Mouse (Mus musculus): ENCODE results near the gene Acox1.

Gene Acox1

GRCm38 (mm10) chr11:116169214-116169613, 29.6 kb downstream of the Acox1 start:
- no peak for DNase-seq (ENCODE audit: extremely low read depth, low read depth, low spot score)

- no peak for DNase-seq (ENCODE audit: extremely low read depth, low read depth, low spot score)
Observed at GRCm38 (mm10) chr11:116167884-116168439, 30.9 kb downstream of the Acox1 start, which contains the start of gene Fbf1. Gene Fbf1 (minus strand): TSS chr11:116168166.

- no peak for DNase-seq (ENCODE audit: extremely low read depth, low read depth, low spot score)
Observed at GRCm38 (mm10) chr11:116167232-116167631, 31.6 kb downstream of the Acox1 start.

- DNase-seq (ENCODE audit: extremely low read depth, low read depth, low spot score): no peak
Observed at GRCm38 (mm10) chr11:116163002-116163401, 35.8 kb downstream of the Acox1 start.

- no peak for DNase-seq (ENCODE audit: extremely low read depth, low read depth, low spot score)
Observed at GRCm38 (mm10) chr11:116162146-116162545, 36.7 kb downstream of the Acox1 start.

GRCm38 (mm10) chr11:116161312-116161711, 37.5 kb downstream of the Acox1 start:
- peak; percentile 88 for DNase-seq (ENCODE audit: extremely low read depth, low read depth, low spot score)

- no peak for DNase-seq (ENCODE audit: extremely low read depth, low read depth, low spot score)
Observed at GRCm38 (mm10) chr11:116150960-116151359, 47.9 kb downstream of the Acox1 start.

- no peak for DNase-seq (ENCODE audit: extremely low read depth, low read depth, low spot score)
Observed at GRCm38 (mm10) chr11:116149341-116149740, 49.5 kb downstream of the Acox1 start.

- DNase-seq (ENCODE audit: extremely low read depth, low read depth, low spot score): no peak
Observed at GRCm38 (mm10) chr11:116148761-116149221, 50.1 kb downstream of the Acox1 start.

- DNase-seq (ENCODE audit: extremely low read depth, low read depth, low spot score): no peak
Observed at GRCm38 (mm10) chr11:116146294-116146985, 52.4 kb downstream of the Acox1 start.

GRCm38 (mm10) chr11:116145481-116146293, 53.2 kb downstream of the Acox1 start:
- no peak for DNase-seq (ENCODE audit: extremely low read depth, low read depth, low spot score)

- DNase-seq (ENCODE audit: extremely low read depth, low read depth, low spot score): no peak
Observed at GRCm38 (mm10) chr11:116143468-116143867, 55.4 kb downstream of the Acox1 start.

- no peak for DNase-seq (ENCODE audit: extremely low read depth, low read depth, low spot score)
Observed at GRCm38 (mm10) chr11:116142211-116142991, 56.4 kb downstream of the Acox1 start.

GRCm38 (mm10) chr11:116138468-116139138, 60.2 kb downstream of the Acox1 start, which contains the start of gene Mrpl38:
Gene Mrpl38 (minus strand): TSS chr11:116138868.
- DNase-seq (ENCODE audit: extremely low read depth, low read depth, low spot score): no peak

- no peak for DNase-seq (ENCODE audit: extremely low read depth, low read depth, low spot score)
Observed at GRCm38 (mm10) chr11:116138096-116138467, 60.8 kb downstream of the Acox1 start.

GRCm38 (mm10) chr11:116134171-116134570, 64.7 kb downstream of the Acox1 start:
- DNase-seq (ENCODE audit: extremely low read depth, low read depth, low spot score): no peak

- DNase-seq (ENCODE audit: extremely low read depth, low read depth, low spot score): no peak
Observed at GRCm38 (mm10) chr11:116133497-116133896, 65.3 kb downstream of the Acox1 start.

- no peak for DNase-seq (ENCODE audit: extremely low read depth, low read depth, low spot score)
Observed at GRCm38 (mm10) chr11:116132366-116133333, 66.2 kb downstream of the Acox1 start.
